Mouse (Mus musculus): ENCODE results near the gene Apln. TPM values are rescaled to one million over a fixed set of nuclear protein-coding genes. Genes with fewer than 3 reads are reported as not detected.

Gene Apln
- total RNA-seq, 2 experiments from 2014 or later = 9.3 to 17.0 TPM

GRCm38 (mm10) chrX:48019940-48020339 lies 14.7 kb downstream of the Apln start:
- DNase-seq (ENCODE audit: low spot score) = peak; percentile 13
- intact Hi-C loops (cut with DNase I) = loop anchor here (1.0 kb wide), 2 partner anchors 79 to 104 kb away; no protein-coding TSS in a partner anchor

GRCm38 (mm10) chrX:48019359-48019758 lies 15.3 kb downstream of the Apln start:
- no peak for DNase-seq (ENCODE audit: low spot score)
- intact Hi-C loops (cut with DNase I) = loop anchor here (1.0 kb wide), 1 partner anchor 105 kb away; no protein-coding TSS in a partner anchor

GRCm38 (mm10) chrX:48016906-48017601 lies 17.6 kb downstream of the Apln start:
- intact Hi-C loops (cut with DNase I) = no loop called here
- no peak for DNase-seq (ENCODE audit: low spot score)

GRCm38 (mm10) chrX:48011656-48012055 lies 23.0 kb downstream of the Apln start:
- DNase-seq (ENCODE audit: low spot score) = no peak
- intact Hi-C loops (cut with DNase I) = no loop called here

- DNase-seq (ENCODE audit: low spot score) = no peak
- intact Hi-C loops (cut with DNase I) = no loop called here
Measured at GRCm38 (mm10) chrX:48006062-48006461, 28.6 kb downstream of the Apln start.

- intact Hi-C loops (cut with DNase I) = no loop called here
- no peak for DNase-seq (ENCODE audit: low spot score)
Measured at GRCm38 (mm10) chrX:48004786-48005185, 29.9 kb downstream of the Apln start.

GRCm38 (mm10) chrX:48001151-48001550 lies 33.5 kb downstream of the Apln start:
- intact Hi-C loops (cut with DNase I) = no loop called here
- DNase-seq (ENCODE audit: low spot score) = no peak

- intact Hi-C loops (cut with DNase I) = no loop called here
- DNase-seq (ENCODE audit: low spot score) = no peak
Measured at GRCm38 (mm10) chrX:47998412-47998811, 36.2 kb downstream of the Apln start.

GRCm38 (mm10) chrX:47992606-47993005 lies 42.0 kb downstream of the Apln start:
- DNase-seq (ENCODE audit: low spot score) = no peak
- intact Hi-C loops (cut with DNase I) = loop anchor here (2.0 kb wide), 2 partner anchors 108 to 418 kb away; no protein-coding TSS in a partner anchor

GRCm38 (mm10) chrX:47988024-47988423 lies 46.6 kb downstream of the Apln start:
- intact Hi-C loops (cut with DNase I) = loop anchor here (5.0 kb wide), 1 partner anchor 544 kb away; no protein-coding TSS in a partner anchor
- DNase-seq (ENCODE audit: low spot score) = peak; percentile 35

- intact Hi-C loops (cut with DNase I) = loop anchor here (5.0 kb wide), 1 partner anchor 547 kb away; no protein-coding TSS in a partner anchor
- DNase-seq (ENCODE audit: low spot score) = no peak
Measured at GRCm38 (mm10) chrX:47985000-47985619, 49.5 kb downstream of the Apln start.

GRCm38 (mm10) chrX:47977078-47977477 lies 57.6 kb downstream of the Apln start:
- no peak for DNase-seq (ENCODE audit: low spot score)

GRCm38 (mm10) chrX:47976551-47976950 lies 58.1 kb downstream of the Apln start:
- intact Hi-C loops (cut with DNase I) = no loop called here
- no peak for DNase-seq (ENCODE audit: low spot score)

More at GRCm38 (mm10) chrX:47977078-47977477, 57.6 kb downstream of the Apln start:
- intact Hi-C loops (cut with DNase I) = no loop called here

Other genes starting within 250 kb of the Apln start
- gene Smarca1, start 141.9 kb downstream of the Apln start, total RNA-seq (2021) = 1 to 10 TPM in 1 of 2 experiments, under 1 TPM in 1; 0.89 to 1.3 TPM
- 10 to 100 TPM; 12.0 to 13.5 TPM for gene Ocrl, start 122.5 kb downstream of the Apln start, total RNA-seq (2021)
- gene Xpnpep2, start 73.9 kb upstream of the Apln start, total RNA-seq (2021) = 1 to 10 TPM; 2.7 to 3.6 TPM
- gene Sash3, start 111.6 kb upstream of the Apln start, total RNA-seq (2021) = 1 to 10 TPM in 1 of 2 experiments, under 1 TPM in 1; 0.84 to 1.2 TPM
- gene Zdhhc9, start 174.0 kb upstream of the Apln start, total RNA-seq (2021) = 10 to 100 TPM; 26.5 to 35.8 TPM
- gene Utp14a, start 222.0 kb upstream of the Apln start, total RNA-seq (2021) = 10 to 100 TPM; 12.6 to 17.9 TPM